Mouse (Mus musculus): ENCODE data around the gene Eci3.
"Not testable (repeated sequence)": the region's sequence is repeated elsewhere in the genome, so short reads cannot be mapped to it uniquely, and the experiment has no call there.

Eci3 gene

DNA sequence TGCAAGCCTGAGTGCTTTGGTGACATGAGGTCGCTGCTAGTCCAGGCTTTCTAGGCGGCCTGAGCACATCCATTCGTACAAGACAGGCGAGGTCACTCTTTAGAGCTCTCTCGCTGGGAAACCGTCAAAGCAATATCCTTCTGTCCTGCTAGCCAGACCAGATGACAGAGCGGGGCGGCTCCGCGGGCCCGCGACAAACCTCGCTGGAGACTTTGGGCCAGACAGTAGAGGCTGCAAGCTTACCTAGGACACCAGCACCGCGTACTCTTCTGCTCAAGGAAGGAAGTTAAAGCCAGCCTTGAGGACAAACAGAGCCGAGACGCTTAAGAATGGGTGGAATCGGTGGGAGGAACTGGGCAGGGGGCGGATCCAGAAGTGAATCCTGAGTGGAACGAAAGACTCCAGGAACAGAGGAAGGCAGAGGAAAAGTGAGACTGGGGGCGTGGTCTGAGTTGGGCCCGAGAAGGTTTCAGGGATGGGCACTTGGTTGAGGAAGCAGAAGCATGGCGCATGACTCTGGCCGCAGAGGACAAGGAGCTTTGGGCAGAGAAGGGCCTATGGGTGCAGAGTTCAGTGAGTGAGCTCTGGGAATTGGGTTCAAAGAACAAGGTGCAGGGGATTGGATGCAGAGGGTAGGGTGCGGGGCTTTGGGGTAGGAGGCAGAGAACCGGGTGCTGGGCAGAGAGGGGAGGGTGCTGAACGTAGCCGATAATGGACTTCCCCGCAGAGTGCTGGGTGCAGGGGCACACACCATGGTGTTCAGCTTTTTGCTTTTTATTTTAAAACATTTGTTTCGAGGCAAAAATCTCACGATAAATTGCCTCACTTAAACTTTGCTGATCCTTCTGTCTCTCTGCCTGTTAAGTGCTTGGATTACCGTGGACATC is at the start of gene Eci3:
TSS of gene Eci3 (minus strand) at position 300 of the 887 bp plus-strand sequence.
- DNase-seq (ENCODE audit: low read depth), result no peak

DNA sequence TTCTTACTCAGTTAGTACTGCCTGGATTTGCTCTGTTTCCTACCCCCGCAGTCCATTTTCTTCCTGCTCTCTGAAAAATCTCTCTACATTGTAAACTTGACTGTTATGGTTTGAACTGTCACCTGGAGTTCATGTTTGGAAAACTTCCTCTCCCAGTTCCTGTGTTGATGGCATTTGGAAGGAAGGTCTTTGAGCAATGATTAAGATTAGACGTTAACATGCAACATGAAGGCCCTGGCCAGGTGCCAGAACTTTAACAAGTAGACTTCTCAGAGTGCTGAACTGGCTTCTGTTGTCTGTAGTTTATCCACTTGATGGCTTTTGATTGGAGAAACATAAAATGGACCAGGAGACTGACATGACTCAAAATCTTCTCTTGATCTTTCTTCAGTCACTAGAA is 32.3 kb upstream of the Eci3 start:
- DNase-seq (ENCODE audit: low read depth), result no peak

DNA sequence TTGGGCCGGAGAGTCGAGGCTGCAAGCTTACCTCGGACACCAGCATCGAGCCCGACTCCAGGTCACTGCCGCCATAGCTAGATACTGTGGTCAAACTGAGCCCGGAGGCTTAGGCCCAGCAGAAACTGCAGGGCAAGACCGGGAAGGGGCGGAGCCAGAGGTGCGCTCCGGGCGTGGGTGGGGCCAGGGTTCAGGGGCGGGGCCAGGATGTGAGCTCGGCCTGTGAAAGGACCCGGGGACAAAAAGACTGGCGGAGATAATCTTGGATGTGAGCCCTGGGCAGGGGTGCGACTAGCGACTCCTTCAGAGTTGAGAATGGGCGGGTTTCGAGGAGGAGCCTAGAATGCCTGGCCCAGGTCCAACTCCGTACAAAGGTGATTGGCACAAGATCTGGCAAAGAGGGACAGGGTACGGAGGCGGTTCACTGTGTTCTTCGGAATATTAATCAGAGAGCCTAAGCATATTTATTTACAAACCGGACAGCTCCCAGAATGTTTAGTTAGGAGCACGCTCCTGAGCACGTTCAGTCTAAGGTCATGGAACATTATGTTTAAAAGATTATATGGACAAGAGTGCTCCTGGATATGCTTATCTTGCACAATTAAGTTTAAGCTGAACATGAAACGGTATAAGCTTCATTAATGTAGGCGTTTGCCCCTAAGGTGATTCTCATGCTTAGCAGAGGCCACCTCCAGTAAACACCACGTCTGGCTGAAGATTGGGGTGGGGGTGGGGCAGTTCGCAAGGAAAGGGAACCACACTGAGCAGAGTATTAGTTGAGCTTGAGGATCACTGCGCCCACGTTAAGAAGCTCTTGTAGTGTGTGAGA is 30.6 kb upstream of the Eci3 start:
- DNase-seq (ENCODE audit: low read depth), result peak; percentile 87

DNA sequence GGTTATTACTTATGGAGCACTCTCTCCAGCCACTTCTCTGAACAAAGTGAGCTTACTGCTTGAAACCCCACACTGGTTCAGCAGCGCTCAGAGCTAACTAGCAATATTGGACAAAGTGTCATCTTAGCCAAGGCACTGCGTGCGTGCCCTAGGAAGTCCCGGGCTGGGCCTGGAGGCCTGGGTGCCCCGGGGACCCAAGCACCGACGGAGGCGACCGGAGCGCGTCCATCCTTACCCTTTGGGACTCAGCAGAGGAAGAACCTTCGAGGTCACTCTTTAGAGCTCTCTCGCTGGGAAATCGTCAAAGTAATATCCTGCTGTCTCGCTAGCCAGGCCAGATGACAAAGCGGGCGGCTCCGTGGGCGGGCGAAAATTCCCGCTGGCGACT is 30.0 kb upstream of the Eci3 start:
- no peak for DNase-seq (ENCODE audit: low read depth)

DNA sequence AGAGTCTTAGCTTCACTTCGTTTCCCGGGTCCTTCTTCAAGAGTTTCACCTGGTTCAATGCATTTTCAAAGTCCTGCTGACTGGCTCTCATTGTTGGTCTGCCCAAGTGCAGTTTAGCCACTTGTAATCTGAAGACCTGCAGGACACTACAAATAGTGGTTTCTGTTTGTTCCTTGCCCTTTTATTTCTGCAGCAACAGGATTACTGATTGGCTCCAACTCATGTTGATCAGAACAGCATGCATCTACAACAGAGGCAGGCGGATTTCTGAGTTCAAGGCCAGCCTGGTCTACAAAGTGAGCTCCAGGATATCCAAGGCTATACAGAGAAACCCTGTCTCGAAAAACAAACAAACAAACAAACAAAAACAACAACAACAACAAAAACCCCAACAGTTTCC is 29.5 kb upstream of the Eci3 start:
- peak; percentile 14 for DNase-seq (ENCODE audit: low read depth)

DNA sequence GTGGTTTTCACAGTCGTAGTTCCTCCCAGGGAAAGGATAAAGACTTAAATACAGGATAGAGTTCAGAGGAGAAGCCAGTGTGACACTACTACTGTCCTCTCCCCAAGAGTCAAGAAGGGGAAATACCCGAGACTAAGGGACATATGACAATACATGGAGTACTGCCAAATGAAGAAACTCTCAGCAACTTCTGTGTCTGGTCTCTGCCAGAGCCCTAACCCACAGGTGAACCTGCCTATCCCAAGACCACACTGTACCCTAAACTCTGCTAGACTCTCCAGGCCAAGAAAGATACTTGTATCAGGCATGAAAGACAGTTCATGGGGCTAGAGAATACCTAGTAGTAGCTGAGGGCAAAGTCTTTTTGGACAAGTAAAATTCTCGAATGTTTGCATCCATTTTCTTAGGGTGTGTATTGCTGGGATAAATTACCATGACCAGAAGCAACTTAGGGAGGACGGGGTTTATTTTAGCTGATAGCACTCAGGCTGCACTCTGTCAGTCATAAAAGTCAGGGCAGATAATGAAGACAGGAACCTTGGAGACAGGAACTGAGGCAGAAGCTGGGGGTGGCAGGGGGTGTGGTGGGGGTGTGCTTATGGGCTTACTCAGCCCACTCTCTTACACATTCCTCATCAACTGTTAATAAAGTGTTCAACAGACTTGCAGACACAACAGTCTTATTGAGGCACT is 28.1 kb upstream of the Eci3 start:
- no peak for DNase-seq (ENCODE audit: low read depth)

DNA sequence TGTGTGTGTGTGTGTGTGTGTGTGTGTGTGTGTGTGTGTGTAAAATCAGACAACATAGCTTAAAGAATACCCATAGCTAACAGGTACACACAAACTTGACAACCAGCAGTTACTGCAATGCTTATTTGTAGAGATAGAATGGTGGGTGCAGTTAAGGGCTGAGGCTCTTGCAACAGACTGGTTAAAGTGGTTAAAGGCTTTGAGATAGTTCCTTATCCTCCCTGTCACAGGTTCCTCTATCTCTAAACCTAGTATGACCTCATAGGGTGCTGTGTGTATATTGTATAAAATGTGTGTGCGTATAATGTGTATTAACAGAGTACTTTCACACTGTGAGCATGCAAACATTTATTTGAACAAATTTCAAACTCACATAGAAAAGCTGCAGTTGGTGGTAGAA is 19.9 kb upstream of the Eci3 start:
- not testable (repeated sequence) for DNase-seq (ENCODE audit: low read depth)

DNA sequence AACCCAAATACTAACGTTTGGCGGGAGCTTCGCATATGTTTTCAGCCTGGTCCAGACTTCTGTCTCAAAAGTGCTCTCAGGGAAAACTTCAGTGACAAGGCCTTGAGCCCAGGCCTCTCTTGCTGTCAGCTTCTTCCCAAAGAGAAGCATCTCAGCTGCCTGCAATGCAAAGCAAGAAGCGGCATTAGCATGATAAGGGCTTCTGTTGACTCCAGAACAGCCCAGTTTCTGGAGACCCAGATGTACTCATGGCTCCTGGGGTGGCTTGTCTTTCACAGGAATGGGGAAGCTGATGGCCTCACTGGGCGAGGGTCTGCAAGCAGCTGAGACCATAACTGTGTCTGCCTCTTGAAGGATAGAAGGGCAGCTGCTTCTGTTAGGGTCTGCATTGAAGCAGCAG is 15.0 kb upstream of the Eci3 start:
- not testable (repeated sequence) for DNase-seq (ENCODE audit: low read depth)

DNA sequence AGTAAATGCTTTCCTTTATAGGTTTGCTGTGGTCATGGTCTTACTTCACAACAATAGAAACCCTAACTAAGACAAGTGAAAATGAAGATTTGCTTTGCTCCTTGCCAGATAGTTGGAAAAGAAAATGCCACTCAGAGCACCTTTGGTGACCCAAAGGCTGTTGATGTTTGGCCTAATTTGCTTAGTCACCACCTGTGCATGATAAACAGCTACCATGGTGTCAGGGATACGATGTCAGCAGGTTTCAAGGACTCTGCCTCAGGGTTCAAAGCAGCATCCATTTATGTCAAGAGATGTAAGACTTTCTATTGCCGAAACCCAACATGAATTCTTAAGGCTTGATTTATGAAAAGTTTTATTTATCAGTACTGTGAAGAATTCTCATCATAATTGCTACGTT is 13.8 kb upstream of the Eci3 start:
- no peak for DNase-seq (ENCODE audit: low read depth)

DNA sequence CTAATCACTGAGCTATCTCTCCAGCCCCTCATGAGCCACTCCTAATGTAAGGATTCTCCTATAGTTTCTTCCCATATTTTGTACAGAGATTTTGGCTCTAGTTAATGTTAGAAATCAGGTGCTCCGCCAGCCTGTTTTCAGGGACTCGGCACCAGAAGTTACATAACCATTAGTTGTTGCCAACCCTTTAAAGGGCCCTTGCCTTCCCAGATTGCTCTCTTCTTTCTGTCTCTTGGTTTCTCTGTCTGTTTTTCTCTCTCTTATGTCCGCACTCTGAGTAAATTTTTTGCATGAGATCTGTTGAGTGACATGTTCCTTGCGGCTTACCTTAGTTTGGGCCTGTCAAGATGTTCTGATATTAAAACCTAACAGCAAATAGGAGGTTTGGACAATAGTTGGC is 12.5 kb upstream of the Eci3 start:
- no peak for DNase-seq (ENCODE audit: low read depth)

DNA sequence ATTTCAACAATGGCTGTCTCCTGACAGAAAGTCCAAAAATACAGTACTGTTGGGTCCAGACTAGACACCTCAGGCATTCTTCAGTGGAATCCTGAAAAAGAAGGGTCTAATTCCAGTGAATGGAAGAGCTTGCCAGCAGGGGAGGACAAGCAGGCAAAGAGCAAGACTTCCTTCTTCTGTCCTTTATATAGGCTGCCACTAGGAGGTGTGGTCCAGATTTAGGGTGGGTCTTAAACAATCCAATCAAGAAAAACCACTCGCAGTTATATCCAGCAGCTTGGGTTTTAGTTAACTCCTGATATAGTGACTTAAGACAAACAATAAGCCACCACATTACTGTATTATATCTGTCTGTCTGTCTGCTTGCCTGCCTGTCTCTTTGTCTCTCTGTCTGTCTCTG is 10.2 kb upstream of the Eci3 start:
- peak; percentile 41 for DNase-seq (ENCODE audit: low read depth)

DNA sequence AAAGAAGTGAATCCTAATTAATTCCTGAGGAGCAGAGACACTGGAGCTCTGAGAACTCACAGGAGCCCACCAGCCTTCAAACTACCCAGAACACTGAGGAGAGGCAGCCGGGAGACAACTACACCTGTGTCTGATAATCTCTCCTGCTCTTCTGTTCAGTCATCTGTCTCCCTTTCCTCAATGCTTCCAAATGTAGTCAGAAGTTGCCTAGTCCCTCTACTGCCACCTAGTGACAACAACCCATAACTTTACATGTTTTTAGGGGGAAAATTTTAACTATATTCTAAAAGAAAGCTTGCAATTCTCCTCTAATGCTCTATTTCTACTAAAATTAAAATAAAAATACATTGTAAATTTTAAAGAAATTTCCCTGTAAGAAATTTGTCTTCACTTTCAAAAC is 9.5 kb upstream of the Eci3 start:
- DNase-seq (ENCODE audit: low read depth), result peak; percentile 76

DNA sequence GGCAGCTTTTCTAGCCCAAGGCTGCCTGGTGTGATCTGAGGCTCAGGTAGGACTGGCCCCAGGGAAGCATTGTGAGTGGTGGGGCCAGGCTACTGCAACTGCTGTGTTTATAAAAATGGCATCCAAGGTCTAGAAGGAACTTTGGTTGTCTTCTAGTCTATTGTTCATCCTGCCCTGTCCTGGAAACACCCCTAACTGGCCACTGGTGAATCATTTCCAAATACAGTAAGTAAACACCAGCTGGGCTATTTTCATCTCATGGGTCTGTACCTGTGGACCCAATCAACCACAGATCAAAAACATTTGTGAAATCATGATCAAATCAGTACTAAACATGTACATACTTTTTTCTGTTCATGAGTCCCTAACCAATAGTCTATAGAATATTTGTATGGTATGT is 8.8 kb upstream of the Eci3 start:
- DNase-seq (ENCODE audit: low read depth), result not testable (repeated sequence)

DNA sequence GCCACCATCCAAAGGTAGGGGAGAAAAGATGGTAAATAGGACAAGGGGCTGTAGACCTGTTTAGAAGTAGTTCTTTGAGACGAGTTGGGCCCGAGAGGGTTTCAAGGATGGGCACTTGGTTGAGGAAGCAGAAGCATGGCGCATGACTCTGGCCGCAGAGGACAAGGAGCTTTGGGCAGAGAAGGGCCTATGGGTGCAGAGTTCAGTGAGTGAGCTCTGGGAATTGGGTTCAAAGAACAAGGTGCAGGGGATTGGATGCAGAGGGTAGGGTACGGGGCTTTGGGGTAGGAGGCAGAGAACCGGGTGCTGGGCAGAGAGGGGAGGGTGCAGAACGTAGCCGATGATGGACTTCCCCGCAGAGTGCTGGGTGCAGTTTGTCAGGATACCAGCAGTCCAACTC is 2.0 kb upstream of the Eci3 start:
- not testable (repeated sequence) for DNase-seq (ENCODE audit: low read depth)

DNA sequence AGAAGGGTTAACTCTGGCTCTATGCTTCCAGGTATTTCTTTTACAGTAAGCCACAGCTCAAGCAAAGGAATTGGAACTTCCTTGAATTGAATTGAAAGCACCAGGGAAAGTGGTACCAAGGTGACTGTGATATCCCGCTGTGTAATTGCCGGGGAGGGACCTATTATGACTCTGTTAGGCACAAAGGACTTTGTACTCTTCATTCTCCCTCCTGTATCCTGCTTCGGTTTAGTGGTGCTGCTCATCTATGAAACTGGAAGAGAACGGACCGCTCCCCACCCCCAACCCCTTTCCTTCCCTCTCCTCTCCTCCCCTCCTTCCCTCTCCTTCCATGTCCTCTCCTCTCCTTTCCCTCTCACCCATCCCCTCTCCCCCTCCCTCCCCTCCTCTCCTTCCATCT is 1.3 kb upstream of the Eci3 start:
- no peak for DNase-seq (ENCODE audit: low read depth)

DNA sequence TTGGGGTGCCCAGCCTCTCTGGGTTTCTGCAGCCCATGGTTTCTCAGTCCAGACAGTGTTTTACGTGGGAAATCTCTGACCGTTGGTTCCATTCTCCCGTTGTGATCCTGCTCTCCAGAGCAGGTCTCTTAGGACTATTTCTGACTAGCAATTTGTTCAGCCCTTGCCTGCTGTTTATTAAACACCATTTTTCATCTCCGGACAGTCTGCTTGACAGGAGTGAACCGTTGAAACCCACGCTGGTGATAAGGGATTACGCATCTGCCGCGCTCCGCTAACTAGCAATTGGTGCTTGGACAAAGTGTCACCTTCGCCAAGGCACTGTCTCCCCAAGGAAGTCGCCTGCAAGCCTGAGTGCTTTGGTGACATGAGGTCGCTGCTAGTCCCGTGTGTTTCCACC is 809 bp upstream of the Eci3 start:
- no peak for DNase-seq (ENCODE audit: low read depth)

DNA sequence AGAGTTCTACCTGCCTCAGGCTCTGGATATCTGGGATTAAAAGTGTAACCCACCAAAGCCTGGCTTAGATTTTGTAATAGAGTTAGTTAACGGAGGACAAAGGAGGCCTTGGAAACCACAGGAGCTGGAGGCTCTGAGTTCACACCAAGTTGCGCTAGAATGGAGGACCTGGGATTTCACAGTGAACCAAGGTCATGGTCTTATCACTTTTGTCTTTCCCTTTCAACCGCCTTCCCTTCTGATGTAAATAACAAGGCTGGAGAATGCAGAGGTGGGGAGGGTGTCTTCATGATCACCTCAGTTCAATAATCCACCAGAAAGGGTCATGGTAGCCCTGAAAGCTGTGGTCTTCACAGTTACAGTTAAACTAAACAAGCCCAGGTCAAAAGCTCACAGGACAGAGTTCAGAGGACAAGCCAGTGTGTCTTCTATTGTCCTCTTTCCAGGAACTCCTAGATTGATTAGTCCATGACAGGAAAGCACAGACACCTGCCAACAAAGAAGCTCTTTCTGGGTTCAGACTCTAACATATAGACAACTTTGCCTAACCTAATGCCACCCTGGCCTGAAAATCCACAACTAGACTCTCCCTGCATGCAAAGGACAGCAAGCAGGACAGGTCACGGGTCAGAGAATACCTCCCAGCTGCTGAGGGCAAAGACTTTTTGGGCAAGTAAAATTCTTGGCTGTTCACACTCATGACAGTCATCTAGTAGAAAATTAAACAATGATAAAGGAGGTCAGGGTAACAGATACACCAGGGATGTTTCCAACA is 2.4 kb downstream of the Eci3 start:
- no peak for DNase-seq (ENCODE audit: low read depth)

DNA sequence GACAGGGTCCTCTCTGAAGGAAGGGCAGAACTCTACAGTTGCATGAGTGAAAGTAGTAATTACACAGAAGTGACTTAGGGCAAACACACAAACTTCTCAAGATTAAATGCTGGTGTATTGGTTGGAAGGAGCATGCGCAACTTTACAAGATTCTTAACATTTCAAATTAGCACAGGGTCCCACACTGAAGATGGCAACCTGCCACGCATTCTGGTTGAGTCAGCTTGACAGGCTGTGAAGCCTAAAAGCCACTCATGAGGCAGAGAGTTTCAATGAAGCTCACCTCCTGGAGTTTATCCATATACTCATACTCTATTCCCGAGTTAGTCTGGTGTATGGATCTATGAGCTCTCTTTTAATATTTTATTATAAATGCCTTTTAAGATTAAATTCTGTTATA is 5.5 kb downstream of the Eci3 start:
- DNase-seq (ENCODE audit: low read depth), result not testable (repeated sequence)

DNA sequence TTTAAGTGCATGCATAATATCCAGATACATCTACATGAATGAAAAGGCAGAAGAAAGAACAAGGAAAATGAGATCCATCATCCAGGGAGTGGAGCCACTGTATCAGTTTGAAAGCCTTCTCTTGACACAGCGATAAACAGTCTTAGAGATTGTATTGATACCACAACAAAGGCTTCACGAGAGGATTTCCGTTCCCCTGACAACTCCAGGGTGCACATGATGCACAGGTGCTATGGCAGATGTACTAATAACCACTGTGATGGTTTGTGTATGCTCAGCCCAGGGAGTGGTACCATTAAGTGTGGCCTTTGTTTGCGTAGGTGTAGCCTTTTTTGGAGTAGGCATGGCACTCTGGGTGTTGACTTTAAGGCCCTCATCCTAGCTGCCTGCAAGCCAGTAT is 6.7 kb downstream of the Eci3 start:
- DNase-seq (ENCODE audit: low read depth), result peak; percentile 56

DNA sequence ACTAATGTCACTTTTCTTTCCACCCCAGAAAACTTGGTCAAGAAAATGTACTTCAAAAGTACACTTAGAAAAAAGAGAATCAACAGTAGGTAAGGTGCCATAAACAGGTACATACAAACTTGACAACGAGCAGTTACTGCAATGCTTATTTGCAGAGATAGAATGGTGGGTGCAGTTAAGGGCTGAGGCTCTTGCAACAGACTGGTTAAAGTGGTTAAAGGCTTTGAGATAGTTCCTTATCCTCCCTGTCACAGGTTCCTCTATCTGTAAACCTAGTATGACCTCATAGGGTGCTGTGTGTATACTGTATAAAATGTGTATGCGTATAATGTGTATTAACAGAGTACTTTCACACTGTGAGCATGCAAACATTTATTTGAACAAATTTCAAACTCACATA is 12.2 kb downstream of the Eci3 start:
- DNase-seq (ENCODE audit: low read depth), result not testable (repeated sequence)

DNA sequence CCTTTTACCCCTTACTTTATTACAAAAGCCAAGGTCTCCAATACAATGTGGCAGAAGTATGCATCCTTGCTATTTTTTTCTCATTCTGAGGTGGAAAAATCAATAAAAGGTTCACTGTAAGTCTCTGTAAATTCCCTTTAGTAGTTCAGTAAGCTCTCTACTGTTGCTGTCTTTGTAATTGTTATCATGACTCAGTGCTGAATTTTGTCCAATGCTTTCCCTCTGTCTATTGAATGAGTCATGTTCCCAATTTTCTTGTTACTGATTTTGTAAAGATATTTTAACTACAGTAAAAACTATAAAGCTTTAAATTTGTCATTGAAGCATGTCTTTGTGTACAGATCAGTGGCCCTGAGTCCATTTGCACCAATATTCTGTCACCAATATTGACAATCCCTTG is 21.2 kb downstream of the Eci3 start:
- DNase-seq (ENCODE audit: low read depth), result no peak

Data from naive thymus-derived CD4-positive, alpha-beta T cell, adult 2 months (primary cell).